Mouse (Mus musculus): Measurements from ENCODE around the gene Sipa1l1.

Gene Sipa1l1

GRCm38 (mm10) chr12:82425853-82426252, 256.7 kb downstream of the Sipa1l1 start:
- no peak for DNase-seq (ENCODE audit: low read depth)

- no peak for DNase-seq (ENCODE audit: low read depth)
Measured at GRCm38 (mm10) chr12:82427416-82427815, 258.3 kb downstream of the Sipa1l1 start.

- DNase-seq (ENCODE audit: low read depth) = no peak
Measured at GRCm38 (mm10) chr12:82428466-82428865, 259.3 kb downstream of the Sipa1l1 start.

GRCm38 (mm10) chr12:82433311-82433710, 264.2 kb downstream of the Sipa1l1 start:
- DNase-seq (ENCODE audit: low read depth) = no peak

DNA sequence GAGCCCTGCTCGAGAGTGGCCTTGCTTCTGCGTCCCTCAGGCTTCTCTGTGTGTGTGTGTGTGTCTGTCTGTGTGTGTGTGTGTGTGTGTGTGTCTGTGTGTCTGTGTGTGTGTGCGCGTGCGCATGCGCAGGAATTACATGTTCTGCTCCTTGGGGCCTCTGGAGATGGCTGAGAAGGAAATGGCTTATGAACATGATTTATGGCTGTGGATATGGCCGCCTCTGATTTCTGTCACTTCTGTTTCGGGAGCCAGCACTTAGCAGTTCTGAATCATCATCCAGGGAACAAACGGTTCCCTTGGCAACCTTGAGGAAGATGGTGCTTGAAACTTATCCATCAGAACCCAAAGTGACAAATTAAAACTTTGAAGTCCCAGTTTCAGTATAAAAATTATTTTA, 265.5 kb downstream of the Sipa1l1 start:
- no peak for DNase-seq (ENCODE audit: low read depth)

- DNase-seq (ENCODE audit: low read depth) = no peak
Measured at GRCm38 (mm10) chr12:82441479-82441878, 272.4 kb downstream of the Sipa1l1 start.

- no peak for DNase-seq (ENCODE audit: low read depth)
Measured at GRCm38 (mm10) chr12:82446609-82447024, 277.5 kb downstream of the Sipa1l1 start.

- no peak for DNase-seq (ENCODE audit: low read depth)
Measured at GRCm38 (mm10) chr12:82448129-82448815, 279.2 kb downstream of the Sipa1l1 start.

DNA sequence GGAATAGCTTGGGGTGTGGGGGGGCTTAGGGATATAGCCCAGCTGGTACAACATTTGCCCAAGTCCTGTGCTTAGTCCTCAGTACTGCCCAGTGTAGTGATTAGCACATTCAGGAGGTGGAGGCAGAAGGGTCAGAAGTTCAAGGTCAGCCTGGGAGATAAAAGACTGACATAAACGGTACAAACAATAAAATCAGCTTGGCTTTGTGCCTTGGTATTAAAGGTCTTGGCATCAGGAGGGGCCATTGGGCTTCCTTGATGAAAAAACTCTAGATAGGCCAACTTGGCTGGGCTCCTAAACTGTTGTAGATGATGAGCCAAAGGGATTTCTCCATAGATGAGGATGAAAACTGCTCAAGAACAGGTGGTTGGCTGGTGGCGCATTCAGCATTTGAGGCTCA, 283.3 kb downstream of the Sipa1l1 start:
- no peak for DNase-seq (ENCODE audit: low read depth)

DNA sequence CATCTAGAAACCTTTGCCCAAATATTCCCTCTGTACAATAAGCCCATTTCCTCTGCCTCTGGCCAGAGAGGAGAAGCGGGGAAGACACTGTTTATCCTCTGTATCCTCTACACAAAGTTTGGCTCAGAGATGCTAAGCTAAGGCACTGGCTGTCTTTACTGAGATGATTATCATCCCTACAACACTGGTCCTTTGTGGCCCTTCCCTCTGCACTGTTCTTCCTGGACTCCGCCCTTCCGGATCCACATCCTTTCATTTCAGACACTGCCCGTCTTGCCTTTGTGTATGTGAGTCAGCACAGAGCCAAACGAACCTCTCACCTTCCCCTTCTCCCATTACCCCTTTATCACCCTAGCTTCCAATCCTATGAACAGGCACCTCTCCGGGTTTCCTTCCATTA, 285.3 kb downstream of the Sipa1l1 start:
- no peak for DNase-seq (ENCODE audit: low read depth)

DNA sequence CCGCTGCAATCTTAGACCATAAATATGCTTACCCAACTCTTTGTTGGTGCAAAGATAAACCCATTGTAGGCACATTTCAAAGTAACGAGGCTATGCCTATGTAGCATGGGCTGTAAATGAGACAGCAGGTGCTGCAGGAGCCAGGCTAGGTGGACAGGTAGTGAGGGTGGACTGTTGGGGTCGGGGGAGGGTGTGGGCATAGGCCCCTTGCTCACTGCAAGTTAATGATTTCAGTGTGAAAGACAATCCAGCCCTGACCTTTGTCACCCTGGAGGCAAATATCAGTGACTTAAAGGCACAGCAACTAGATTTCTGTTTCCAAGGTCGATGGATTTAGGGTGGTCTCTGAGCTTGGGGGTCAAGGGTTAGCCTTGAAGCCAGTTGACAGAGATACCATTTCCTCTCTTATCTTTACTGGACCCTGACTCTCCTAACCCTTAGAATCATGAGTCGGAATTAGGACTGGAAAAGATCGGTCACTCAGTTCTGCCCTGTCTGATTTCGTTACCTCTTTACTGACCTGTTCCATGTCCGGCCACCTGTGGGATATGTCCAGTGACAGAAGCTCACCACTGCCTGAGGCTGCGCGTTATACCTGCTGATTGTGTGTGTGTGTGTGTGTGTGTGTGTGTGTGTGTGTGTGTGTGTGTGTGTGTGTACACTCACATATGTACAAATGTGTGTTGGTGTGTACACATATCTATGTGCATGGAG, 286.7 kb downstream of the Sipa1l1 start:
- no peak for DNase-seq (ENCODE audit: low read depth)

DNA sequence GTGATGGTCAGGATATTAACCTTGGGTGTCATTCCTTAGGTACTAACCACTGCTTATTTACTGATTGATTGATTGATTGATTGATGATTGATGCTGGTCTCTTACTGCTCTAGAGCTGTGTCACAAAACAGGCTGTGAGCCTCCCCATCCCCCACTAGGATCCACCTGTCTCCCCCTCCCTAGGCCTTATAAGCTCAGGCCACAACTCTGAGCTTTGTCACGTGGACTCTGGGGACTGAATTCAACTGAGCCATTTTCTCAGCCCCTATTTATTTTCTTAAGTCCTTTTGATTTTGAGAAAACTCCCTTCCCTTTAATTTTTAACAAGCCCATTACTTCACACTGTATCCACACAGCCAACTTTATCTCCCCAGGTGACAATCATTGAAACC, 287.3 kb downstream of the Sipa1l1 start:
- DNase-seq (ENCODE audit: low read depth) = no peak

GRCm38 (mm10) chr12:82457609-82458008, 288.5 kb downstream of the Sipa1l1 start:
- DNase-seq (ENCODE audit: low read depth) = no peak

GRCm38 (mm10) chr12:82458017-82458416, 288.9 kb downstream of the Sipa1l1 start:
- no peak for DNase-seq (ENCODE audit: low read depth)

DNA sequence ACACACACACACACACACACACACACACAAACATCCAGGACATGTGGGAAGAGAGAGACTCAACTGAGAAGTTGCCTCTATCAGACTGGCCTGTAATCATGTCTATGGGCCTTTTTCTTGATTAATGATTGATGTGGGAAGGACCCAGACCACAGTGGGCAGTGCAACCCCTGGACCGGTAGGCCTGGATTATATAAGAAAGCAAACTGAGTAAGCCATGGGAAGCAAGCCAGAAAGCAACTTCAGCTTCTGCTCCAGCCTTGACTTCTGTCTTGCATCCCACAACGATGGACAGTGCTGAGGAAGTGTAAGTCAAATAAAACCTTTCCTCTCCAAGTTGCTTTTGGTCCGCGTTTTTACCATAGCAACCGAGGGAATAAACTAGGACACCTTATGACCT, 298.1 kb downstream of the Sipa1l1 start:
- no peak for DNase-seq (ENCODE audit: low read depth)

GRCm38 (mm10) chr12:82467641-82468040, 298.5 kb downstream of the Sipa1l1 start:
- DNase-seq (ENCODE audit: low read depth) = no peak

DNA sequence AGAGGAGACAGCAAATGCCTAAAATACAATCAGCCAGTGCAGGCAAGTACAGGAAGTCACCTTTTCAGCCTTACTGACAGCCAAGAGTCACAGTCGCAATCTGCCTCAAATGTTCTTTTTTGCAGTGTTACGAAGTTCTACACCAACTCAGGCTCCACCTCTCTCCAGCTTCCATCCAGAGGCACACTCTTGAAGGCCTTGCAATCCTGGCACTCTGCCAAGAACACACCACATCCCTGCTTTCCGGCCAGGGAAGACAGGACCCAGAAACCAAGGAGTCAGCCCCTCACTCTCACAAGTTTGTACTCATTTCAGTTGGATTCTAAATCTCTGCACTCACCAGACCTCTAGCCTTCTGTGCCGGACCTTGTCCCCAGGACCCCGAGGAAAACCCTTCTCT, 299.3 kb downstream of the Sipa1l1 start:
- no peak for DNase-seq (ENCODE audit: low read depth)

DNA sequence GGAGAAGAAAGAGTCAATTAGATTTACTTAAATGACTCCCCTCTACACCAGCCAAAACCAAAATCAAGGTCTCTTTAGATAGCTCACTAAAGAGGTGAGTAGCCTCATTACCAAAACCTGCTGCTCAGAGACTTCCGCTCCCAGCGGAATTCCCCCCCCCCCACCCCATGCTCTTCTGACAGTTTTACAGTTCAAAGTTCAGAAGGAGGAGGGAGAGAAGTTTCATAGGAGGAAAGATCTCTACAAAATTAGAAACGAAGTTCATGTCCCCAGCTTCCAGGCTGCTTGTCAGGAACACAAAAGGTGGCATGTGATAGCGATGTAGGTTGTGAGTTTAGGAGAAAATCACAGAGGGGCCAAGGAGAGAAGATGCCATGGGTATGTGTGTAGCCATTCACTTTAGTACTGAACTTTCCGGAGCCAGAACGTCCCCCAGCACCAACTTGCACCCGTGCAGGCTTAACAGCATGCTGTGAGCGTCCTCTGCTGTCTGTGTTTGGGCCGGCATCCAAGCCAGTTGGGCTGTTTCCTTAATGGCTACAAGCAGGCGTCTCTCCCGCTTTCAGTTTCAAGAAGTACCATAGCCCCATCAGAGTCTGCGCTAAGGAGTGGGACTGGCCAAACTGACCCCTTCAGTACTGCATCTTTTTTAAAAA, 300.7 kb downstream of the Sipa1l1 start:
- no peak for DNase-seq (ENCODE audit: low read depth)

DNA sequence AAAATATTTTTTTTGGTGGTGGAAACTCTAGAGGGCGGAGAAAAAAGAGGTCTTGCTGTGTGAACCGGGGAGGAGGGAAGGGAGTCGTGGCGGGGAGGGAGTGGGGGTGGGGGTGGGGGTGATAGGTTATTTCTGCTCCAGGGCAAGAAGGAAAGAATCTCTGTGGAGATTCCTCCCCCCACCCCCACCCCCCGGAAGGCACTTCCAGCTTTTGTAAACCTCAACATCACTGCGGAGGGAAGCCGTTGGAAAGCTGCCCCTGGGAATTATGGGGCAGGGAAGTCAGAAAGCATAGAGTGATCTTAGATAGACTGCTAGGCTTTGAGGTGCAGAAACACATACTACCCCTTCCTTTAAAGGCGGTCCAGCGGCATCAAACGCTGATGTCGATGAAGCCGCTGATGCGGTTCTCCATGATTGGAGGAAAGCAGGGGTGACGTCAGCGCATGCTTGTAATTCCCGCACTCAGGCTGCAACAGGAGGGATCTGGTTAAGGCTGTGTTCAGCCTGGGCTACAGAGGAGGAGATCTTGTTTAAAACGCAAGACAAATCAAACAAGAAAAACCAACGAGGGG, 301.3 kb downstream of the Sipa1l1 start:
- no peak for DNase-seq (ENCODE audit: low read depth)

DNA sequence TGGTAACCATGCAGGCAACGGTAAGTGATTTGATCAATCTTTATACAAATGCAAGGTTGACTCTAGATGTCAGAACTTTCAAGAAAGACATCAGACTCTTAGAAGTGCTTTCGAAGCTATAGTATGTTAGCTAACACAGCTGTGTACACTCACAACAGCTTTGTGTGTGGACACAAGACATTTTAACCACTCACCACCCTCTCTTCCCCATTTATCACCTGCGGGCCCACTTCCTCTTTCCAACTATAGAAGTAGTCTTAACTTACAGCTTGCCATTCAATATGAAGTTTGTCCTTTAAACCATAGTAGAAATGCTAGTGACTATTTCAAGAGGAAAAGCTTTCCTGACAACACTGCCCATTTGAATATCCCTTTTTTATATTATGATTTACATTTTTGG, 303.7 kb downstream of the Sipa1l1 start:
- DNase-seq (ENCODE audit: low read depth) = no peak

DNA sequence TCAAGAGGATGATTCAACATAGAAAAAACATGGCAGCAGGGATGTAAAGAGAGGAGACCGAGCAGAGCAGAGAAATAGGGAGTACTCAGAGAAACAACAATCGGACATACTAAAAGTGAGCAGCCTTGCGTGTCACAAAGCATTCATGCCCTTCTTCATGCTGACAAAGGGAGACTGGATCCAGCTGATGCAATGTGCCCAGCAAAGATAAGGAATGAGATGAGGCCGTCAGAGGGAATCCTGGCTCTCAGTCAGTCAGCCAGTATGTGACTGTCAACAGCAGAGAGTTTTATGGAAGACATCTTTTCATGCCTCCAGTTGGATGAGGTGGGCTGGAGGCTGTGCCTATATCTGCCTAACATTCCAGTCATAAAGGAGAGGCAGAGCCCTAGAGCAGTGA, 304.1 kb downstream of the Sipa1l1 start:
- DNase-seq (ENCODE audit: low read depth) = no peak

GRCm38 (mm10) chr12:82474409-82474808, 305.3 kb downstream of the Sipa1l1 start:
- DNase-seq (ENCODE audit: low read depth) = no peak

DNA sequence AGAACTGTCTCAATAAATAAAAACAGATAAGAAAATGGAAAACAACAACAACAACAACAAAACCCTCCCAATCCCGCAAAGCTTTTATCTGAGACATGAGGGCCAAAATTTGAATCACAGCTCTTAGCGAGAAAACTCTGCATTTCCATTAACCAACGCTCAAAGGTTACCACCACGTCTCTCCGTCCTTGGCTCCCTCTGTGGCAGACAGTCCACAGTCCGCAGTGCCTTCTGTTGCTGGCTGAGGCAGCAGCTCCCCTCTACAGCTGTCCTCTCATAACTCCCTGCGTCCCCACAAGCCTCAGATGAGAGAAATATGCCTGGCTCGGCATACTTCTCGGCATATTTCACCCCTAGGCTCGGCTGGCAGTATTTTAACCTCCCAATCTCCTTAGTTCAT, 306.9 kb downstream of the Sipa1l1 start:
- DNase-seq (ENCODE audit: low read depth) = no peak
